Mouse (Mus musculus) lung, adult 10 weeks (tissue): ENCODE results near the gene Hmx2. TPM values are rescaled to one million over a fixed set of nuclear protein-coding genes. Genes with fewer than 3 reads are reported as not detected.

ENCODE experiments used
- polyA plus RNA-seq: library from polyadenylated mRNA; stranded (reverse); fragments of 350-450 nt; fragmentation: Illumina TruSeq; extraction: RNeasy Lipid Tissue Mini Kit (QIAGEN cat#74804); gene quantifications from one replicate; pipeline ENCODE4 v1.2.3, GENCODE M21; 2014; ENCODE audit warnings: low read depth, low replicate concordance; ENCODE audit not compliant: insufficient read depth

Hmx2 gene
- not detected for polyA plus RNA-seq

DNA sequence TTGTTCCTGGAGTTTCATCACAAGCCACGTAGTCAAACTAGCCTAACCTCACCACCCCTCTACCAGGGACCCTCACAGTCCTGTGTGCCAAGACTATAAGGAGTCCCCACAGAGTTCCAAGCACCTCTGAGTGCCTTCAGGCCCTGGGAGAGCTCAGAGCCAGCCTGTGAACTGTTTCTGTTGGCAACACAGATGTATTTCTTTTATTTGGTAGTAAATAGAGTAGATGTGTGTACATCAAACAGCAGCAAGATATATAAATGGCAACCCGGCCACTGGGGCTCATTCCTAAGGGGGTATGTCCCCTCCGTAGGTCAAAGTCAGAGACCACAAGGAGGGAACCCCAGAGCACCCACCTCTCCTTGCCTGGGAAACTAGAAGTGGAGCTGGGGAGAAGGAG lies at the start of gene Hmx2:
Gene Hmx2, plus strand, starts transcription at position 301 of the 400 bp plus-strand sequence.

DNA sequence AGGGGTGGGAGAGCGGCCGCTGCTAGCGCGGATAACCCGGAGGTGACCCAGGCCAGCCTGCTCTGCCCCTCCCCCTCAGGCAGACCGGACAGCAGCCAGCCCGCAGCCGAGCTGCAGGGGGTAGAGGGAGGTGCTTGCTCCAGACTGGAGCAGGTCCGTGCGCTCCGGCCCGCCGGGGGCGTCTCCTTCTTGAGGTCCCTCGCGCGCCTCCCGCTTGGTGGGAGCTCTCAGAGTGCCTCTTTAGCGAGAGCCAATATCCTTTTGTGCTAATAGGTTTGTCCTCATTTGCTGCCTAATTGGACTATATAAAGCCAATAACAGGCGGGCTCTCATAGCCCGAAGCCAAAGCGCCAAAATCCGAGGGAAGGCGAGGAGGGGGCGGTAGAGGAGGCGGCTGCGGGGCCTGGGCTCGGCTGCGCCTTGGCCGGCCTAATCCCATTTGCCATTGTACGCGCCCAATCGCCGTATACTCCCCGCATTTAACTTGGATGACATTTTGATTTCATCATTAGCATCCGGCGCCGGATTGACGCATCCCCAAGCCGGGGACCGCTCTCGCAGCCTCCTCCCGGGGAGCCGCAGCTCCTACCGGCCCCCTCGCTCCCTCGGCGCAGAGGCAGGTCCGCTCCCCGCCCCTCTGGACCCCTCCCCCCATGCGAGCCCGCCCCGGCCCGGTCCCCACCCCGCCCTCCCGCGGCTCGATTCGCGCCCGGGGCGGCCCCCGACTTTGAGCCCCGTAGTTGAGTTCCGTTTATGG lies 6.3 kb upstream of the Hmx2 start, which contains the start of gene Hmx3:
Gene Hmx3, plus strand, starts transcription at position 753 of the 757 bp plus-strand sequence.

DNA sequence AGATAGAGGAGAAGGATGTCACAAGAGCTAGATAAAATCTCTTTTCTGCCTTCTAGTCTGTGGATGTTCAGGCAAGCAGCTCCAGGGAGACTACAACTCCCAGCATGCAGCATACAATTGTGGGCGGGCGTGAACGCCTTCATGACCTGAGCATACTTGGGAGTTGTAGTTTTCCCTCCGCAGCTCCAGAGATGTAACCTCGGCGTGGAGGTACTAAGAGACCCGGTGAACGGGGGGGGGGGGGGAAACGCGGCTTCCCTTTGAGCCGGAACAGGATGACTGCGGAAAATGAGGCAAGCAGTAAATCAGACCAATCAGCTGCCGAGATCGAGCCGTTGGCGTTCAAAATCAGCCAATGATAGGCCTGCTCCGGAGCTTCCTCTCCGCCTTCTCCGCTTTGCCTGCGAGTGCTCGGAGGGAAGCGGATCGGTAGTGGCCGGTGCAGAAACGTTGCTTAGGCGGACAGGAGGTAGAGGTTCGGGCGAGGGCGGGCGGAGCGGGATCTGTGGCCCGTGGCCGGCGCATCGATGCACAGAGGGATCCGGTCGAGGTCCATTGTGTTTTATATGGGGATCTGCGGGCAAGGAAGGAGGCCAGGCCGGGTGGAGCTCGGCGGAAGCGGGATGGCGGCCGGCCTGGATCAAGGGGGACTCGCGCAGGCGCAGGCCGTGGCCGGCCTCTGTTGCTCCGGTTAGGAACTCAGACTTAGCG lies 11.6 kb downstream of the Hmx2 start, which contains the start of gene Bub3:
Gene Bub3, plus strand, starts transcription at position 237 of the 711 bp plus-strand sequence.

Other genes starting within 250 kb of the Hmx2 start
- gene Cuzd1, start 226.5 kb upstream of the Hmx2 start, polyA plus RNA-seq = not detected
- not detected for gene Fam24b, start 219.3 kb upstream of the Hmx2 start, polyA plus RNA-seq
- gene Fam24a, start 214.9 kb upstream of the Hmx2 start, polyA plus RNA-seq = not detected
- 2.9 TPM for gene 2310057M21Rik, start 186.0 kb upstream of the Hmx2 start, polyA plus RNA-seq
- gene Pstk, start 177.6 kb upstream of the Hmx2 start, polyA plus RNA-seq = 24.8 TPM
- 8.0 TPM for gene Ikzf5, start 138.3 kb upstream of the Hmx2 start, polyA plus RNA-seq
- 59.7 TPM for gene Acadsb, start 138.2 kb upstream of the Hmx2 start, polyA plus RNA-seq
- not detected for gene Hmx3, start 5.9 kb upstream of the Hmx2 start, polyA plus RNA-seq
- gene Bub3, start 11.4 kb downstream of the Hmx2 start, polyA plus RNA-seq = 52.3 TPM